Comparison of ENCODE assay signal across 9 mouse cellular contexts in the genomic region with DNA sequence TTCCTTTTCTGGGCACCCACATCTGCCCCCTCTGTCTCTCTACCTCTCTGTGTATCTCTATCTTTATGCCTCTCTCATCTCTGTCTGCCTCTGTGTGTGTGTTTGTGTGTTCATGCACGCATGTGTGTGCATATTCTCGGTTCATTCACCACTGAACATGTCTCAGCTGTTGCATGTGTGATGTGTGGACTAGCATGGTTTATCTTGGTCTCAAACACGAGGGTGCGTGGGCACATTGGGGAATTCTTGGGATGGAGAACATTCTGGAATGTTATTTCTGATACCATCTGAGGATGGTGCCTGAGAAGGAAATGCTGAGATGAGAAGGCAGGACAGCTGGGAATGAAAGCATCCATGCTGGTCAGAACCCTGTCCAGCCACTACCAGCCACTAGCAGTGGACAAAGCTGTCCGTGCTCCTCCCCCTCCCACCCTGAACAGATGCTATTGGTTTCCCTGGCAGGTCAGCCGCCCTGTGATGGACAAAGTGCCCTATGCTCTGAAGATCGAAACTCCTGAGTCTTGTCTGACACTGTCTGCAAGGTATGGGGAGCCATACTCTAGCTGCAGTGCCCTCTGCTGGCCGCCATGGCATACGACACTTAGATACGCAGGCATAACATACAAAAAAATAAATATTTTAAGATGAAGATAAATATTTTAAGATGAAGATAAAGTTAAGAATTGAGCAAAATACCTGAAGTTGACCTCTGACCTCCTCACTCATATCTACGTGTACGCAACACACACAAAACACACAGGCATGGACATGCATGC. TPM values are rescaled to one million over a fixed set of nuclear protein-coding genes. Genes with fewer than 3 reads are reported as not detected.
DNase-seq lines count a peak whose midpoint lies in the region; ATAC-seq and TF ChIP-seq lines count a peak whose summit lies in the region.
"Had no signal": no experiment of that assay in that cellular context is flagged by ENCODE, and none has a peak within 500 bp of the region (broad histone marks: within the 10 kb centered on the region; RNA-seq: fewer than 3 reads in every experiment).

No protein-coding gene starts in this region.

- H3K27me3 ChIP-seq in kidney, embryonic 15.5 days, result peaks cover 4% of the 10 kb centered on the region; the same call in 1 of the 2 replicates
- H3K27me3 ChIP-seq in E14TG2a.4 (ENCODE audit: insufficient read depth, low read length), result no peaks in the 10 kb centered on the region
- no peaks in the 10 kb centered on the region for H3K27me3 ChIP-seq in forebrain, embryonic 15.5 days

- no peak for ATAC-seq in kidney, embryonic 15.5 days (replicated peaks; ENCODE audit: low FRiP score)
- ATAC-seq in forebrain, embryonic 15.5 days (replicated peaks), result 0 out of 2 replicates have a peak, but pooled peaks have one; percentile 27
- ATAC-seq in megakaryocyte progenitor cell, adult 5-6 weeks (replicated peaks; ENCODE audit: poor library complexity), result peak; percentile 66

- H3K27ac ChIP-seq in kidney, embryonic 15.5 days, result no peak overlapping the region
- no peak overlapping the region for H3K27ac ChIP-seq in bone marrow, adult 2 months (ENCODE audit: control insufficient read depth, insufficient read depth, low read depth, low read length, poor library complexity)
- no peak overlapping the region for H3K27ac ChIP-seq in forebrain, embryonic 15.5 days (replicated peaks)
- H3K27ac ChIP-seq: macrophage had no signal

- no peak overlapping the region for H3K4me3 ChIP-seq in kidney, embryonic 15.5 days (replicated peaks)
- H3K4me3 ChIP-seq in E14TG2a.4 (replicated peaks; ENCODE audit: low read length), result no peak overlapping the region
- H3K4me3 ChIP-seq in bone marrow, adult 2 months (replicated peaks; ENCODE audit: control insufficient read depth, low read depth, low read length), result no peak overlapping the region
- no peak overlapping the region for H3K4me3 ChIP-seq in forebrain, embryonic 15.5 days

- no peak for TF ChIP-seq POLR2A in bone marrow, adult 2 months (IDR thresholded peaks at IDR 0.05; ENCODE audit: borderline replicate concordance, control insufficient read depth, low read depth, low read length)

- WGBS in kidney, embryonic 15.5 days, result 56% methylated on average over 12 of the region's 12 CpGs
- WGBS in bone marrow, adult 2 months, result 63% methylated on average over 12 of the region's 12 CpGs
- WGBS in forebrain, embryonic 15.5 days, result 52% methylated on average over 12 of the region's 12 CpGs

- H3K36me3 ChIP-seq in kidney, embryonic 15.5 days, result 0 out of 2 replicates have a peak, but pooled peaks cover 10% of the 10 kb centered on the region
- H3K36me3 ChIP-seq in E14TG2a.4 (ENCODE audit: insufficient read depth, low read length), result no peaks in the 10 kb centered on the region
- no peaks in the 10 kb centered on the region for H3K36me3 ChIP-seq in forebrain, embryonic 15.5 days

- TF ChIP-seq CTCF in E14TG2a.4 (conservative IDR thresholded peaks at IDR 0.05; ENCODE audit: low read length), result peak; percentile 57
- TF ChIP-seq CTCF in bone marrow, adult 2 months (IDR thresholded peaks at IDR 0.05; ENCODE audit: control insufficient read depth, insufficient read depth, low read length), result peak; percentile 75

- H3K4me2 ChIP-seq in kidney, embryonic 15.5 days, result no peak overlapping the region
- no peak overlapping the region for H3K4me2 ChIP-seq in forebrain, embryonic 15.5 days (replicated peaks)

- no peaks in the 10 kb centered on the region for H3K9me3 ChIP-seq in kidney, embryonic 15.5 days (replicated peaks)
- H3K9me3 ChIP-seq in E14TG2a.4 (ENCODE audit: low read length), result no peaks in the 10 kb centered on the region
- H3K9me3 ChIP-seq in forebrain, embryonic 15.5 days, result no peaks in the 10 kb centered on the region

- H3K9ac ChIP-seq in kidney, embryonic 15.5 days, result no peak overlapping the region
- H3K9ac ChIP-seq in forebrain, embryonic 15.5 days (replicated peaks), result no peak overlapping the region

- peak; percentile 19 for DNase-seq in kidney, adult 11 months
- peak; percentile 64 to 72 for DNase-seq in layer of hippocampus, postnatal 10 days (ENCODE audit: low spot score in 2 of 2)
- peak; percentile 45 for DNase-seq in urinary bladder, postnatal 25 days (ENCODE audit: low spot score)

- H3K4me1 ChIP-seq in kidney, embryonic 15.5 days, result 0 out of 2 replicates have a peak, but pooled peaks cover 3% of the 10 kb centered on the region
- H3K4me1 ChIP-seq in E14TG2a.4 (replicated peaks; ENCODE audit: low read depth, low read length), result peaks cover 10% of the 10 kb centered on the region
- H3K4me1 ChIP-seq in bone marrow, adult 2 months (ENCODE audit: control insufficient read depth, insufficient read depth, low read length), result no peaks in the 10 kb centered on the region; the same call in 1 of the 2 replicates
- H3K4me1 ChIP-seq in forebrain, embryonic 15.5 days, result no peaks in the 10 kb centered on the region

RNA-seq across cellular contexts. Expression of gene Nr2c2, which starts 25.3 kb away (rescaled TPM):
- 18.8 and 19.8 TPM in 2 replicates for polyA plus RNA-seq in kidney, embryonic 15.5 days (2015; fragmentation: Nextera tagmentation; extraction: Ambion mirVana)
- polyA plus RNA-seq in bone marrow, adult 2 months (2011; ENCODE audit: insufficient read depth, insufficient read length, low replicate concordance, missing spikeins), result 14.5 and 19.9 TPM in 2 replicates
- 40.8 and 44.9 TPM in 2 replicates for polyA plus RNA-seq in forebrain, embryonic 15.5 days (2015; fragmentation: Nextera tagmentation; extraction: Ambion mirVana)
- total RNA-seq in layer of hippocampus, postnatal 10 days (2021), result 10 to 100 TPM; 83.7 to 86.6 TPM
- total RNA-seq in megakaryocyte progenitor cell, adult 5-6 weeks (2015), result 40.3 and 47.7 TPM in 2 replicates
- 40.0 and 48.5 TPM in 2 replicates for total RNA-seq in megakaryocyte progenitor cell, adult 5-6 weeks (2017)
